Mouse (Mus musculus) brown adipose tissue, adult 24 weeks (tissue): ENCODE results near the gene Sfn. TPM values are rescaled to one million over a fixed set of nuclear protein-coding genes. Genes with fewer than 3 reads are reported as not detected.
"Not testable (repeated sequence)": the region's sequence is repeated elsewhere in the genome, so short reads cannot be mapped to it uniquely, and the experiment has no call there.

ENCODE experiments used
- H3K27ac ChIP-seq: fragments of 200-500 bp; replicated peaks from 2 replicates; pipeline ENCODE4 v1.5.1; 2012; ENCODE audit warnings: low read depth, mild to moderate bottlenecking, low read length
- H3K4me1 ChIP-seq: fragments of 200-500 bp; 2 replicates; pipeline ENCODE4 v1.6.1; 2012; ENCODE audit warnings: low read length, mixed read lengths; ENCODE audit not compliant: control insufficient read depth, insufficient read depth, insufficient read length
- H3K4me3 ChIP-seq: fragments of 200-500 bp; 2 replicates; pipeline ENCODE4 v1.5.1; 2012; ENCODE audit warnings: low read depth, mild to moderate bottlenecking, low read length, moderate library complexity; ENCODE audit not compliant: insufficient read depth
- polyA plus RNA-seq: library from polyadenylated mRNA; stranded (reverse); fragments of >200 nt; gene quantifications from 2 replicates; pipeline ENCODE4 v1.2.4, GENCODE M21; 2012; ENCODE audit not compliant: missing spikeins, insufficient read depth, insufficient read length

The Sfn gene
- polyA plus RNA-seq = 1.2 and 1.3 TPM in 2 replicates

- peak within 1 kb of the TSS; percentile 21; the same call in 1 of the 2 replicates for H3K4me3 ChIP-seq
- H3K27ac ChIP-seq = no peak within 1 kb of the TSS
- H3K4me1 ChIP-seq = peaks cover 5% of the 10 kb centered on the region
These were observed at the start of gene Sfn for GRCm38 (mm10) chr4:133601721-133602218. TSS of gene Sfn (minus strand) at chr4:133602168.

GRCm38 (mm10) chr4:133651445-133651844 lies 49.5 kb upstream of the Sfn start:
- Histone ChIP-seq H3K4me3 (no peak overlapping the region), H3K4me1 (no peaks in the 10 kb centered on the region), H3K27ac (peak overlapping the region; percentile 27; the same call in 1 of the 2 replicates)

GRCm38 (mm10) chr4:133649989-133650699 lies 48.2 kb upstream of the Sfn start, which contains the start of gene Zdhhc18:
TSS of gene Zdhhc18 (minus strand) at chr4:133650154.
- H3K4me3 ChIP-seq = peak within 1 kb of the TSS; percentile 58
- no peaks in the 10 kb centered on the region for H3K4me1 ChIP-seq
- H3K27ac ChIP-seq = peak within 1 kb of the TSS; percentile 68

- peak overlapping the region; percentile 68 for H3K27ac ChIP-seq
- H3K4me3 ChIP-seq = peak overlapping the region; percentile 58
- H3K4me1 ChIP-seq = not testable (repeated sequence)
These were observed 47.5 kb upstream of the Sfn start for GRCm38 (mm10) chr4:133649464-133649863.

GRCm38 (mm10) chr4:133645680-133646079 lies 43.7 kb upstream of the Sfn start:
- H3K4me3 ChIP-seq = no peak overlapping the region
- H3K27ac ChIP-seq = no peak overlapping the region

GRCm38 (mm10) chr4:133645195-133645594 lies 43.2 kb upstream of the Sfn start:
- H3K27ac ChIP-seq = no peak overlapping the region
- H3K4me1 ChIP-seq = peaks cover 2% of the 10 kb centered on the region; the same call in 1 of the 2 replicates
- H3K4me3 ChIP-seq = no peak overlapping the region

More at GRCm38 (mm10) chr4:133645680-133646079, 43.7 kb upstream of the Sfn start:
- peaks cover 2% of the 10 kb centered on the region; the same call in 1 of the 2 replicates for H3K4me1 ChIP-seq

DNA sequence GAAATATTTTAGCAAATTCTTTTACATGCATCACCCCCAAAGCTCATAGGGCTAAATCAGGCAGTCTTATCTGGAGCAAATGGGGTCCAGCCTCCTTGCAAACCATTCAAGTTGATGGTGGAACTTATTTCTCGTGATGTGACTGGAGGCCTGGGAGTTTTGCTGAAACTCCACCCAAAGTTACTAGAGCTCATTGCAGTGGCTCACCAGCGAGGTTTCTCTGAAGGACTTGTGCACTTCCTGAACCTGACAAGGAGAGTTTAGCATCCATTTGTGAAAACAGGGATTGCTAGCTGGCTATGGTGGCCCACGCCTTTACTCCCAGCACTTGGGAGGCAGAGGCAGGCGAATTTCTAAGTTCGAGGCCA lies 32.1 kb upstream of the Sfn start:
- no peak overlapping the region for H3K4me3 ChIP-seq
- no peak overlapping the region for H3K27ac ChIP-seq
- H3K4me1 ChIP-seq = peaks cover 16% of the 10 kb centered on the region

- Histone ChIP-seq H3K27ac (peak overlapping the region; percentile 67; the same call in 1 of the 2 replicates), H3K4me3 (peak overlapping the region; percentile 87; the same call in 1 of the 2 replicates), H3K4me1 (peaks cover 19% of the 10 kb centered on the region)
These were observed 31.5 kb upstream of the Sfn start for GRCm38 (mm10) chr4:133633332-133634042.

- H3K4me3 ChIP-seq = peak overlapping the region; percentile 87
- H3K27ac ChIP-seq = peak overlapping the region; percentile 92
- H3K4me1 ChIP-seq = peaks cover 19% of the 10 kb centered on the region
These were observed 30.7 kb upstream of the Sfn start for GRCm38 (mm10) chr4:133632483-133633327.

GRCm38 (mm10) chr4:133631769-133632411 lies 29.9 kb upstream of the Sfn start:
- Histone ChIP-seq H3K27ac (peak overlapping the region; percentile 92), H3K4me3 (peak overlapping the region; percentile 87), H3K4me1 (peaks cover 20% of the 10 kb centered on the region)

- peak overlapping the region; percentile 84 for H3K27ac ChIP-seq
- peaks cover 24% of the 10 kb centered on the region for H3K4me1 ChIP-seq
- peak overlapping the region; percentile 87 for H3K4me3 ChIP-seq
These were observed 29.3 kb upstream of the Sfn start for GRCm38 (mm10) chr4:133631071-133631768.

GRCm38 (mm10) chr4:133630326-133630920 lies 28.5 kb upstream of the Sfn start:
- peak overlapping the region; percentile 84 for H3K27ac ChIP-seq
- H3K4me3 ChIP-seq = peak overlapping the region; percentile 87

DNA sequence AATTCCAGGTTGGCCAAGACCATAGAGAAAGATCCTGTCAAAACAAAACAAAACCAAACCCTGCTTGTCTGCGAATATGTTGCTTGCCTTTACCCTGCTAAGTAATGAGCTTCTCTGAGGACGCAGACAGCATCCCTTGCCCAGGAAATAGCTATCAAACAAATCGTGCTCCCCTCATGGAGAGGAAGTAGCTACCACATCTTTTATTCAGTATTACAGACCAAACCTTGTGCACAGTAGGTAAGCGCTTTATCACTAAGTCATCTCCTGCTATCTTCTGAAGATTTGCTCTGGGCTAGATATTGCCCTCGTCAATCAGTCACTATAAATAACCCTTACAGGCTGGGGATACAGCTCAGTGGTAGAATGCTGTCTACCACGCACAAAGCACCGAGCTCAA lies 27.2 kb upstream of the Sfn start:
- Histone ChIP-seq H3K4me3 (no peak overlapping the region), H3K4me1 (peaks cover 34% of the 10 kb centered on the region), H3K27ac (peak overlapping the region; percentile 2)

More at GRCm38 (mm10) chr4:133630326-133630920, 28.5 kb upstream of the Sfn start:
- peaks cover 27% of the 10 kb centered on the region for H3K4me1 ChIP-seq
